ENCODE assay signal across 14 mouse cellular contexts in genomic region chr7:78085783-78086565, GRCm38 (mm10).
DNase-seq lines count a peak whose midpoint lies in the region; ATAC-seq lines count a peak whose summit lies in the region.
"Had no signal": no experiment of that assay in that cellular context is flagged by ENCODE, and none has a peak within 500 bp of the region (broad histone marks: within the 10 kb centered on the region; RNA-seq: fewer than 3 reads in every experiment).

No protein-coding gene starts in this region.

- no peaks in the 10 kb centered on the region; the same call in 1 of the 2 replicates for H3K4me1 ChIP-seq in heart, embryonic 16.5 days (ENCODE audit: control insufficient read depth, insufficient read depth, low read length)
- peaks cover 7% of the 10 kb centered on the region for H3K4me1 ChIP-seq in midbrain, embryonic 13.5 days (replicated peaks)
- H3K4me1 ChIP-seq in midbrain, embryonic 15.5 days: no peaks in the 10 kb centered on the region
- peaks cover 10% of the 10 kb centered on the region; the same call in 1 of the 2 replicates for H3K4me1 ChIP-seq in hindbrain, embryonic 13.5 days (replicated peaks)
- H3K4me1 ChIP-seq in neural tube, embryonic 14.5 days (ENCODE audit: control insufficient read depth, insufficient read depth, low read length): no peaks in the 10 kb centered on the region

- intact Hi-C loops in heart, postnatal 14 days (cut with DNase I): no loop called here

- no peak for ATAC-seq in heart, embryonic 16.5 days (replicated peaks; ENCODE audit: extremely low read depth, insufficient read depth, low FRiP score)
- ATAC-seq in midbrain, embryonic 13.5 days: peak; percentile 66
- no peak for ATAC-seq in midbrain, embryonic 15.5 days (replicated peaks)
- peak; percentile 49; the same call in 1 of the 2 replicates for ATAC-seq in hindbrain, embryonic 13.5 days (ENCODE audit: low FRiP score)
- peak; percentile 56; the same call in 1 of the 2 replicates for ATAC-seq in neural tube, embryonic 14.5 days (ENCODE audit: low read depth)

- DNase-seq in heart, postnatal 14 days: no peak
- no peak for DNase-seq in frontal cortex, postnatal 25 days (ENCODE audit: low spot score in 2 of 2)
- DNase-seq in spleen, postnatal 4 days (ENCODE audit: low spot score in 2 of 2): no peak
- DNase-seq: cerebellum, adult 11-12 months; heart, postnatal 36 days; thymus, postnatal 4 days had no signal

- 27% methylated on average over 11 of the region's 11 CpGs for WGBS in heart, embryonic 16.5 days
- WGBS in midbrain, embryonic 13.5 days: 52% methylated on average over 11 of the region's 11 CpGs
- WGBS in midbrain, embryonic 15.5 days: 43% methylated on average over 11 of the region's 11 CpGs
- WGBS in hindbrain, embryonic 13.5 days: 30% methylated on average over 11 of the region's 11 CpGs
- WGBS in neural tube, embryonic 14.5 days: 35% methylated on average over 11 of the region's 11 CpGs

- no peaks in the 10 kb centered on the region for H3K36me3 ChIP-seq in heart, embryonic 16.5 days (ENCODE audit: control insufficient read depth, insufficient read depth)
- no peaks in the 10 kb centered on the region for H3K36me3 ChIP-seq in midbrain, embryonic 13.5 days
- H3K36me3 ChIP-seq in midbrain, embryonic 15.5 days (replicated peaks): no peaks in the 10 kb centered on the region
- no peaks in the 10 kb centered on the region for H3K36me3 ChIP-seq in hindbrain, embryonic 13.5 days
- no peaks in the 10 kb centered on the region for H3K36me3 ChIP-seq in neural tube, embryonic 14.5 days (ENCODE audit: control insufficient read depth, insufficient read depth, low read length)
- H3K36me3 ChIP-seq: limb, embryonic 12.5 days; midbrain, embryonic 12.5 days had no signal

- H3K4me2 ChIP-seq in heart, embryonic 16.5 days (ENCODE audit: low read depth, low read length): peak overlapping the region; percentile 8; the same call in 1 of the 2 replicates
- no peak overlapping the region for H3K4me2 ChIP-seq in midbrain, embryonic 13.5 days (replicated peaks)
- no peak overlapping the region for H3K4me2 ChIP-seq in midbrain, embryonic 15.5 days
- H3K4me2 ChIP-seq in hindbrain, embryonic 13.5 days: peak overlapping the region; percentile 4; the same call in 1 of the 2 replicates
- no peak overlapping the region; the same call in 1 of the 2 replicates for H3K4me2 ChIP-seq in neural tube, embryonic 14.5 days (ENCODE audit: low read depth, low read length)
- H3K4me2 ChIP-seq: limb, embryonic 12.5 days; midbrain, embryonic 12.5 days had no signal

- no peak overlapping the region for H3K27ac ChIP-seq in heart, embryonic 16.5 days (ENCODE audit: low read length)
- no peak overlapping the region for H3K27ac ChIP-seq in midbrain, embryonic 13.5 days
- no peak overlapping the region for H3K27ac ChIP-seq in midbrain, embryonic 15.5 days
- H3K27ac ChIP-seq in hindbrain, embryonic 13.5 days: no peak overlapping the region
- H3K27ac ChIP-seq in neural tube, embryonic 14.5 days (ENCODE audit: low read depth, low read length): no peak overlapping the region
- H3K27ac ChIP-seq: limb, embryonic 12.5 days; midbrain, embryonic 12.5 days had no signal

- no peak overlapping the region for H3K9ac ChIP-seq in heart, embryonic 16.5 days (ENCODE audit: low read length)
- H3K9ac ChIP-seq in midbrain, embryonic 13.5 days (replicated peaks): no peak overlapping the region
- no peak overlapping the region for H3K9ac ChIP-seq in midbrain, embryonic 15.5 days
- no peak overlapping the region for H3K9ac ChIP-seq in hindbrain, embryonic 13.5 days
- no peak overlapping the region for H3K9ac ChIP-seq in neural tube, embryonic 14.5 days (replicated peaks; ENCODE audit: low read depth, low read length)
- H3K9ac ChIP-seq: limb, embryonic 12.5 days; midbrain, embryonic 12.5 days had no signal

- H3K27me3 ChIP-seq in heart, embryonic 16.5 days (ENCODE audit: control insufficient read depth, insufficient read depth, low read length): no peaks in the 10 kb centered on the region
- 0 out of 2 replicates have a peak, but pooled peaks cover 4% of the 10 kb centered on the region for H3K27me3 ChIP-seq in midbrain, embryonic 13.5 days
- H3K27me3 ChIP-seq in midbrain, embryonic 15.5 days (replicated peaks): no peaks in the 10 kb centered on the region
- no peaks in the 10 kb centered on the region for H3K27me3 ChIP-seq in hindbrain, embryonic 13.5 days
- no peaks in the 10 kb centered on the region for H3K27me3 ChIP-seq in neural tube, embryonic 14.5 days (ENCODE audit: control insufficient read depth, insufficient read depth, low read length)
- H3K27me3 ChIP-seq: CH12.LX; limb, embryonic 12.5 days had no signal

- H3K9me3 ChIP-seq in heart, embryonic 16.5 days (replicated peaks; ENCODE audit: control insufficient read depth, low read length): no peaks in the 10 kb centered on the region
- no peaks in the 10 kb centered on the region for H3K9me3 ChIP-seq in midbrain, embryonic 13.5 days
- H3K9me3 ChIP-seq in midbrain, embryonic 15.5 days: no peaks in the 10 kb centered on the region
- no peaks in the 10 kb centered on the region for H3K9me3 ChIP-seq in hindbrain, embryonic 13.5 days
- H3K9me3 ChIP-seq in neural tube, embryonic 14.5 days (ENCODE audit: control insufficient read depth, low read length): no peaks in the 10 kb centered on the region
- H3K9me3 ChIP-seq: limb, embryonic 12.5 days; midbrain, embryonic 12.5 days had no signal

- H3K4me3 ChIP-seq in heart, embryonic 16.5 days (ENCODE audit: low read length): no peak overlapping the region
- H3K4me3 ChIP-seq in midbrain, embryonic 13.5 days (replicated peaks): no peak overlapping the region
- no peak overlapping the region for H3K4me3 ChIP-seq in midbrain, embryonic 15.5 days
- no peak overlapping the region for H3K4me3 ChIP-seq in hindbrain, embryonic 13.5 days
- no peak overlapping the region for H3K4me3 ChIP-seq in neural tube, embryonic 14.5 days (ENCODE audit: low read depth, low read length)
- H3K4me3 ChIP-seq: limb, embryonic 12.5 days; midbrain, embryonic 12.5 days had no signal

Comparison
In these comparisons a context has a peak if more than half of its experiments do, and no peak if none do; other contexts are left out.
1. ATAC-seq: peak in midbrain, embryonic 13.5 days (single experiment), hindbrain, embryonic 13.5 days (single experiment) and neural tube, embryonic 14.5 days (single experiment); none in heart, embryonic 16.5 days (single experiment) and midbrain, embryonic 15.5 days (single experiment).
2. H3K4me2 ChIP-seq: peak in heart, embryonic 16.5 days (single experiment) and hindbrain, embryonic 13.5 days (single experiment); none in midbrain, embryonic 13.5 days (single experiment), midbrain, embryonic 15.5 days (single experiment) and neural tube, embryonic 14.5 days (single experiment).